ENCODE assay signal across 10 mouse cellular contexts in the genomic region with DNA sequence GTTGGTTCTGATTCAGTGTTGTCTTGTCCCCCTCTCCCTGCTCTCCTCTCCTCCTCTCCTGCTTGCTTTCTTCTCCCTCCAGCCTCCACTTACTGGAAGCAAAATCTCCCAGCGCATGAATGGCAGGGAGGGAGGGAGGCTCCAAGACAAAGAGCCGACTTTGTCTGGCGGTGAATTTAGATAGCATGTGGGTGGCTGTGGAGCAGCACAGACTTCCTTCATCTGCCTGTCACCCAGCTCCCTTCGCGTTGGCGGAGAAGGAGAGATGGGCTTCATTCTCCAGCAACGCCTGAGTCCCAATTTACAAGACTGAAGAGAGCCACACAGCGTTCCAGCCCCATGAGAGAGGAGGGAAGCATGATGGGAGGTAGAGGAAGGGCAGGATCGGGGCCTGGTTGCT.
DNase-seq lines count a peak whose midpoint lies in the region; ATAC-seq lines count a peak whose summit lies in the region.
"Had no signal": no experiment of that assay in that cellular context is flagged by ENCODE, and none has a peak within 500 bp of the region (broad histone marks: within the 10 kb centered on the region; RNA-seq: fewer than 3 reads in every experiment).

No protein-coding gene starts in this region.

- DNase-seq in neural tube, embryonic 10.5 days (ENCODE audit: extremely low spot score, low spot score) = no peak
- no peak for DNase-seq in hindbrain, embryonic 14.5 days (ENCODE audit: low spot score)
- peak; percentile 82 to 84 for DNase-seq in left cerebral cortex, postnatal 36 days (ENCODE audit: low spot score in 2 of 2)
- peak; percentile 94 for DNase-seq in telencephalon, adult 2 months (ENCODE audit: low read depth, low spot score)
- no peak for DNase-seq in heart, postnatal 25 days (ENCODE audit: low spot score)
- no peak for DNase-seq in embryo, embryonic 10 days (ENCODE audit: low spot score)
- DNase-seq: gastrocnemius, adult 2 months; lung, postnatal 14 days had no signal

- peaks cover 63% of the 10 kb centered on the region for H3K4me1 ChIP-seq in neural tube, embryonic 13.5 days (replicated peaks)
- H3K4me1 ChIP-seq in hindbrain, embryonic 14.5 days (replicated peaks; ENCODE audit: control insufficient read depth, insufficient read depth, low read length) = peaks cover 35% of the 10 kb centered on the region

- whole genome bisulfite sequencing in neural tube, embryonic 13.5 days = 41% methylated on average over 9 of the region's 9 CpGs
- 30% methylated on average over 9 of the region's 9 CpGs for WGBS in hindbrain, embryonic 14.5 days

- no peak overlapping the region for H3K4me3 ChIP-seq in neural tube, embryonic 13.5 days
- H3K4me3 ChIP-seq in hindbrain, embryonic 14.5 days (replicated peaks; ENCODE audit: low read length) = no peak overlapping the region
- H3K4me3 ChIP-seq: gastrocnemius, adult 2 months had no signal

- no peaks in the 10 kb centered on the region for H3K27me3 ChIP-seq in neural tube, embryonic 13.5 days
- no peaks in the 10 kb centered on the region for H3K27me3 ChIP-seq in hindbrain, embryonic 14.5 days (ENCODE audit: control insufficient read depth, insufficient read depth, low read length)

- no peaks in the 10 kb centered on the region for H3K9me3 ChIP-seq in neural tube, embryonic 13.5 days
- no peaks in the 10 kb centered on the region for H3K9me3 ChIP-seq in hindbrain, embryonic 14.5 days (ENCODE audit: control insufficient read depth, low read length)

- intact Hi-C loops in left cerebral cortex, postnatal 36 days (cut with DNase I) = loop anchor here (2.0 kb wide), 1 partner anchor 55 kb away; no protein-coding TSS in a partner anchor
- intact Hi-C loops in heart, postnatal 25 days (cut with DNase I) = no loop called here

- H3K36me3 ChIP-seq in neural tube, embryonic 13.5 days = no peaks in the 10 kb centered on the region
- H3K36me3 ChIP-seq in hindbrain, embryonic 14.5 days (replicated peaks; ENCODE audit: control insufficient read depth, insufficient read depth) = no peaks in the 10 kb centered on the region

- peak overlapping the region; percentile 71 for H3K27ac ChIP-seq in neural tube, embryonic 13.5 days (replicated peaks)
- peak overlapping the region; percentile 43; the same call in 1 of the 2 replicates for H3K27ac ChIP-seq in hindbrain, embryonic 14.5 days
- H3K27ac ChIP-seq: gastrocnemius, adult 2 months had no signal

- peak; percentile 4; the same call in 1 of the 2 replicates for ATAC-seq in neural tube, embryonic 13.5 days (ENCODE audit: low read depth)
- ATAC-seq in hindbrain, embryonic 14.5 days (ENCODE audit: low FRiP score) = no peak
- ATAC-seq in megakaryocyte, adult 5-6 weeks (ENCODE audit: poor library complexity, severe bottlenecking) = no peak

- H3K4me2 ChIP-seq in neural tube, embryonic 13.5 days = no peak overlapping the region
- no peak overlapping the region for H3K4me2 ChIP-seq in hindbrain, embryonic 14.5 days (replicated peaks)

- H3K9ac ChIP-seq in neural tube, embryonic 13.5 days = no peak overlapping the region; the same call in 1 of the 2 replicates
- H3K9ac ChIP-seq in hindbrain, embryonic 14.5 days = 0 out of 2 replicates have a peak overlapping the region, but pooled peaks have one; percentile 19

Comparison
In these comparisons a context has a peak if more than half of its experiments do, and no peak if none do; other contexts are left out.
1. DNase-seq: peak in left cerebral cortex, postnatal 36 days (2 of 2) and telencephalon, adult 2 months (single experiment); none in neural tube, embryonic 10.5 days (single experiment), hindbrain, embryonic 14.5 days (single experiment), heart, postnatal 25 days (single experiment) and embryo, embryonic 10 days (single experiment).